7 mouse cellular contexts compared by ENCODE assay signal in the genomic region with DNA sequence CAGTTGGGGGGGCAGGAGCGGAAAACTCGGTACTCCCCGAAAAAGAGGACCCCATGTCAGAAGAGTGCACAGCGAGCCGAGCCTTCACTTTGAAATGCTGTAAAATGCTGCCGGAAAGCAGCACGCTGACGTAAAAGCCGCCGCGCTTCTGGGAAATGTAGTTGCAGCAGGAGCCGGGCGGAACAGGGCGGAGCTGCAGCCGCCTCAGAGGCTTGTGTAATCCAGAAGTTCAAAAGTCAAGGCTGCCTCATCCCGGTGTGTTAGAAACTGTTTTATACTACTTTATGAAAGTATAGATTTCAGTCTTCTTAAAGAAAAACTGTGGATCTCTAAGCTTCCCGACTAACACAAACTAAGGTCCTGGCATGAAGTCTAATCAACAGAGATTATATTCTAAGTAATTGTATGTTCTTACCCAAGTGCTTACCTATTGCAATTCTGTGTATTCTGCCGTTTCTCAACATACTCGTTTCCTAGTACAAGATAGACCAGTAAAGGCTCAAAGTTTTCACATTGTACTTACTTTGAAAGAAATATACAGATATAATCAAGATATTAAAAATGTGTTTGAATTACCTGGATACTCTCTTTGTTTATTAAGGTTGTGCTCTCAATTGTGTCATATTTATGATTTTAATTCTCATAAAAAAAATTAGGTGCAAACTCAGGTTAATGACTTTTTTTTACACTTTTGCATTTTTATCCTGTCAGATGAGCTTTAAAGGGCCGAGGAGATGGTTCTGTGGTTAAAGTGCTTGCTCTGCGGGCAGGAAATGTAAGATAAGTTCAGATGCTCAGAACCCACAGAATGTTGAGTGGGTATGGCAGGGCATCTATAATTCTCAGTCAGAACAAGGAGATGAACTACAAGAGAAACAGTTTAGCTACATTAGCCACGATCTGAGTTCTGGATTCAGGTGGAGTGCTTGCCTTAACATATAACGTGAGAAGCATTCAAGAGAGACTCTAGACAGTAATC. TPM values are rescaled to one million over a fixed set of nuclear protein-coding genes. Genes with fewer than 3 reads are reported as not detected.
DNase-seq lines count a peak whose midpoint lies in the region; ATAC-seq lines count a peak whose summit lies in the region.

TSS of gene Dmac1 (minus strand) at position 109 of the 979 bp plus-strand sequence.

- H3K27ac ChIP-seq in intestine, embryonic 15.5 days: no peak within 1 kb of the TSS
- peak within 1 kb of the TSS; percentile 91 for H3K27ac ChIP-seq in midbrain, embryonic 10.5 days (replicated peaks)

- intact Hi-C loops in gastrocnemius, postnatal 36 days (cut with DNase I): no loop called here
- intact Hi-C loops in left cerebral cortex, postnatal 25 days (cut with DNase I): loop anchor here (5.0 to 10.0 kb wide), 2 partner anchors 214 to 1169 kb away; no protein-coding TSS in a partner anchor

- no peaks in the 10 kb centered on the region for H3K36me3 ChIP-seq in intestine, embryonic 15.5 days
- H3K36me3 ChIP-seq in midbrain, embryonic 10.5 days: peaks cover 29% of the 10 kb centered on the region

- WGBS in intestine, embryonic 15.5 days: 16% methylated on average over 23 of the region's 23 CpGs
- WGBS in midbrain, embryonic 10.5 days: 18% methylated on average over 23 of the region's 23 CpGs

- H3K4me3 ChIP-seq in intestine, embryonic 15.5 days (replicated peaks): peak within 1 kb of the TSS; percentile 75
- H3K4me3 ChIP-seq in midbrain, embryonic 10.5 days: peak within 1 kb of the TSS; percentile 90

- peak; percentile 99 for ATAC-seq in intestine, embryonic 15.5 days

- H3K9ac ChIP-seq in intestine, embryonic 15.5 days: peak within 1 kb of the TSS; percentile 83

- peak within 1 kb of the TSS; percentile 62 for H3K4me2 ChIP-seq in intestine, embryonic 15.5 days (replicated peaks)

- no peaks in the 10 kb centered on the region for H3K4me1 ChIP-seq in intestine, embryonic 15.5 days (replicated peaks)
- H3K4me1 ChIP-seq in midbrain, embryonic 10.5 days: peaks cover 7% of the 10 kb centered on the region; the same call in 1 of the 2 replicates

- DNase-seq in adrenal gland, adult 2 months: peak; percentile 94
- peak; percentile 85 for DNase-seq in embryo, embryonic 11.5 days (ENCODE audit: low read depth, low spot score)
- peak; percentile 89 to 95 for DNase-seq in gastrocnemius, postnatal 36 days
- peak; percentile 96 to 97 for DNase-seq in left cerebral cortex, postnatal 25 days (ENCODE audit: low spot score in 2 of 2)
- peak; percentile 92 for DNase-seq in midbrain, embryonic 10.5 days (ENCODE audit: low spot score)
- DNase-seq in right cerebral cortex, postnatal 4 days: peak; percentile 91

- H3K27me3 ChIP-seq in intestine, embryonic 15.5 days (replicated peaks): no peaks in the 10 kb centered on the region
- no peaks in the 10 kb centered on the region for H3K27me3 ChIP-seq in midbrain, embryonic 10.5 days (ENCODE audit: low read depth, poor library complexity, severe bottlenecking)

- H3K9me3 ChIP-seq in intestine, embryonic 15.5 days: no peaks in the 10 kb centered on the region
- H3K9me3 ChIP-seq in midbrain, embryonic 10.5 days (replicated peaks): no peaks in the 10 kb centered on the region

RNA-seq across cellular contexts. Expression of gene Dmac1, which starts in this region (rescaled TPM):
- total RNA-seq in adrenal gland, adult 2 months (2021): 10 to 100 TPM; 50.2 to 53.2 TPM
- 60.7 and 65.7 TPM in 2 replicates for polyA plus RNA-seq in adrenal gland, adult 2 months (2012; rRNA removed)
- total RNA-seq in gastrocnemius, postnatal 36 days (2021): 10 to 100 TPM; 40.5 to 47.7 TPM
- 115 and 121 TPM in 2 replicates for polyA plus RNA-seq in intestine, embryonic 15.5 days (2015; fragmentation: Nextera tagmentation; extraction: Ambion mirVana)
- 10 to 100 TPM; 49.8 to 56.4 TPM for total RNA-seq in left cerebral cortex, postnatal 25 days (2021)
- polyA plus RNA-seq in midbrain, embryonic 10.5 days (2016; fragmentation: Nextera tagmentation; extraction: Ambion mirVana): 108 and 110 TPM in 2 replicates
